Mouse (Mus musculus) inflammation-experienced regulatory T-cells, adult 6 months (primary cell): ENCODE results near the gene Itln1. TPM values are rescaled to one million over a fixed set of nuclear protein-coding genes. Genes with fewer than 3 reads are reported as not detected.

Experiments
- polyA plus RNA-seq, 3 experiments: library from polyadenylated mRNA; unstranded; fragments of 100-300 nt; shearing (Covaris generic); gene quantifications; one replicate each; pipeline ENCODE4 v1.2.1; 2017

The Itln1 gene
- polyA plus RNA-seq, 3 experiments from 2014 or later = not detected

Other genes starting within 250 kb of the Itln1 start
- 10 to 100 TPM; 11.0 to 25.3 (median 15.4) TPM for gene Usp21, start 247.3 kb downstream of the Itln1 start, polyA plus RNA-seq
- 100 to 1,000 TPM in 1 of 3 experiments, 10 to 100 TPM in 2; 74.6 to 118 (median 92.5) TPM for gene Ufc1, start 240.3 kb downstream of the Itln1 start, polyA plus RNA-seq
- gene Dedd, start 206.1 kb downstream of the Itln1 start, polyA plus RNA-seq = 10 to 100 TPM; 35.5 to 41.7 (median 39.7) TPM
- gene Nit1, start 189.6 kb downstream of the Itln1 start, polyA plus RNA-seq = 10 to 100 TPM; 24.6 to 32.9 (median 30.1) TPM
- gene Pfdn2, start 189.6 kb downstream of the Itln1 start, polyA plus RNA-seq = 10 to 100 TPM; 48.9 to 70.1 (median 58.1) TPM
- gene Klhdc9, start 174.5 kb downstream of the Itln1 start, polyA plus RNA-seq = 1 to 10 TPM in 1 of 3 experiments, under 1 TPM in 1, not detected in 1; 0.54 to 1.4 TPM
- gene Nectin4, start 165.2 kb downstream of the Itln1 start, polyA plus RNA-seq = under 1 TPM in 2 of 3 experiments, not detected in 1; 0.09 to 0.25 TPM
- gene Arhgap30, start 146.3 kb downstream of the Itln1 start, polyA plus RNA-seq = 10 to 100 TPM; 73.5 to 84.6 (median 78.0) TPM
- gene Usf1, start 124.0 kb downstream of the Itln1 start, polyA plus RNA-seq = 10 to 100 TPM; 46.9 to 62.6 (median 57.2) TPM
- gene Tstd1, start 116.4 kb downstream of the Itln1 start, polyA plus RNA-seq = 10 to 100 TPM in 2 of 3 experiments, 1 to 10 TPM in 1; 9.8 to 17.9 (median 12.6) TPM
- gene F11r, start 97.8 kb downstream of the Itln1 start, polyA plus RNA-seq = 1 to 10 TPM in 1 of 3 experiments, under 1 TPM in 2; 0.32 to 1.0 (median 0.55) TPM
- 10 to 100 TPM in 2 of 3 experiments, 1 to 10 TPM in 1; 8.9 to 13.0 (median 10.3) TPM for gene Alyref2, start 31.8 kb downstream of the Itln1 start, polyA plus RNA-seq
- gene Cd244a, start 23.9 kb upstream of the Itln1 start, polyA plus RNA-seq = 1 to 10 TPM in 1 of 3 experiments, under 1 TPM in 1, not detected in 1; 0.20 to 1.6 TPM
- gene Ly9, start 72.1 kb upstream of the Itln1 start, polyA plus RNA-seq = 10 to 100 TPM; 58.2 to 92.2 (median 79.1) TPM
- 10 to 100 TPM in 2 of 3 experiments, 1 to 10 TPM in 1; 8.5 to 62.5 (median 12.3) TPM for gene Slamf7, start 117.7 kb upstream of the Itln1 start, polyA plus RNA-seq
- gene Cd48, start 146.7 kb upstream of the Itln1 start, polyA plus RNA-seq = 1,000 to 10,000 TPM in 1 of 3 experiments, 100 to 1,000 TPM in 2; 432 to 1,060 (median 516) TPM
- gene Slamf1, start 231.8 kb upstream of the Itln1 start, polyA plus RNA-seq = 10 to 100 TPM; 66.4 to 89.8 (median 82.8) TPM